Mouse (Mus musculus): ENCODE data around the gene Trim28. TPM values are rescaled to one million over a fixed set of nuclear protein-coding genes. Genes with fewer than 3 reads are reported as not detected.
"Not testable (repeated sequence)": the region's sequence is repeated elsewhere in the genome, so short reads cannot be mapped to it uniquely, and the experiment has no call there.

Trim28 gene
- total RNA-seq, 4 experiments from 2014 or later: 58.7 to 75.7 (median 62.7) TPM

- no peak for DNase-seq (ENCODE audit: low spot score in 2 of 2)
Observed at GRCm38 (mm10) chr7:13059536-13059935, 60.6 kb downstream of the Trim28 start.

- DNase-seq (ENCODE audit: low spot score in 2 of 2): not testable (repeated sequence)
Observed at GRCm38 (mm10) chr7:13063399-13063798, 64.5 kb downstream of the Trim28 start.

- no peak for DNase-seq (ENCODE audit: low spot score in 2 of 2)
Observed at GRCm38 (mm10) chr7:13072293-13072692, 73.4 kb downstream of the Trim28 start.

Other genes starting within 250 kb of the Trim28 start
- 1 to 10 TPM in 2 of 4 experiments, under 1 TPM in 2; 0.46 to 1.3 (median 0.86) TPM for gene Zscan18, start 195.5 kb upstream of the Trim28 start, total RNA-seq (2022)
- 1 to 10 TPM; 2.9 to 5.8 (median 4.5) TPM for gene Zfp329, start 180.3 kb upstream of the Trim28 start, total RNA-seq (2022)
- gene Zfp110, start 164.4 kb upstream of the Trim28 start, total RNA-seq (2022): 10 to 100 TPM; 11.9 to 17.2 (median 13.9) TPM
- gene Zfp128, start 117.9 kb upstream of the Trim28 start, total RNA-seq (2022): 1 to 10 TPM; 1.7 to 2.2 (median 2.1) TPM
- 1 to 10 TPM; 3.2 to 3.7 (median 3.4) TPM for gene Zscan22, start 101.3 kb upstream of the Trim28 start, total RNA-seq (2022)
- 100 to 1,000 TPM; 635 to 741 (median 657) TPM for gene Rps5, start 76.8 kb upstream of the Trim28 start, total RNA-seq (2022)
- gene Rnf225, start 71.7 kb upstream of the Trim28 start, total RNA-seq (2022): under 1 TPM; 0.19 to 0.51 (median 0.42) TPM
- 1 to 10 TPM; 1.3 to 2.7 (median 1.6) TPM for gene Zfp324, start 33.3 kb upstream of the Trim28 start, total RNA-seq (2022)
- gene Zfp446, start 21.3 kb upstream of the Trim28 start, total RNA-seq (2022): 1 to 10 TPM; 1.1 to 2.3 (median 2.2) TPM
- gene Slc27a5, start 922 bp upstream of the Trim28 start, total RNA-seq (2022): under 1 TPM in 1 of 4 experiments, not detected in 3; 0.16 TPM
- 1 to 10 TPM; 2.5 to 3.6 (median 2.8) TPM for gene Zbtb45, start 10.9 kb downstream of the Trim28 start, total RNA-seq (2022)
- gene Chmp2a, start 35.7 kb downstream of the Trim28 start, total RNA-seq (2022): 100 to 1,000 TPM in 1 of 4 experiments, 10 to 100 TPM in 3; 85.5 to 101 (median 92.9) TPM
- 100 to 1,000 TPM; 139 to 166 (median 147) TPM for gene Ube2m, start 39.2 kb downstream of the Trim28 start, total RNA-seq (2022)
- gene Mzf1, start 55.6 kb downstream of the Trim28 start, total RNA-seq (2022): 1 to 10 TPM in 1 of 4 experiments, under 1 TPM in 3; 0.46 to 1.2 (median 0.73) TPM
- gene Vmn1r85, start 96.1 kb downstream of the Trim28 start, total RNA-seq (2022): not detected
- not detected for gene Vmn1r86, start 120.8 kb downstream of the Trim28 start, total RNA-seq (2022)
- not detected for gene Vmn1r87, start 141.0 kb downstream of the Trim28 start, total RNA-seq (2022)
- gene Vmn1r88, start 160.5 kb downstream of the Trim28 start, total RNA-seq (2022): under 1 TPM; 0.05 to 0.10 (median 0.07) TPM
- not detected for gene Vmn1r89, start 213.9 kb downstream of the Trim28 start, total RNA-seq (2022)